Mouse (Mus musculus): ENCODE data around the gene Dyrk3. TPM values are rescaled to one million over a fixed set of nuclear protein-coding genes. Genes with fewer than 3 reads are reported as not detected.

Dyrk3 gene
- total RNA-seq, 2 experiments from 2014 or later, result 0.17 to 0.29 TPM

DNA sequence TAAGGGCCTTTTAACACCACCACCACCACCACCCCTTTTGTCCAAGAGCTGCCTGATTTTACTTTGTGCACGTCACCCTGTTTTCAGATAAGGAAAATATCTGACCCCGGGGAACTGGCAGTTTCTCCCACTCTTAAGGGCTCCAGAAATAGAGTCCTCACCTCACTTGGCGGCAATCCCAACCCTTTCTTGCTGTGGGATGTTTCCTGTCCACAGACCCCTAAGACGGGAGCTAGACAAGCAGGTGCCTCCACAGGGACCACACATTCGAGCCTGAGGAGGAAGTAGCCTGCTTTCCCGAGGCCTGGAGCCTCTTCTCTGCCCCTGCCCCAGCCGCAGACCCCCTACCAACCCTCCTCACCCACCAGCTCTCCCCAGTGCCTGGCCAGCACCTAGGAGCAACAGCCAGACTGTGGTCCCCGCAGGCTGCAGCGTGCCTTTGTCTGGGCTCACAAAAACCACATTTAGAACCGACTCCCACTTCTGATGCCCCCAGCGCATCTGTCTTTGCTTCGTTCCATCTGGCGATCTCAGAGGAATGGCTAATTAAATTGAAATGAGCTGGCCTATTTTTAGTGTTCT lies 21.6 kb downstream of the Dyrk3 start:
- DNase-seq (ENCODE audit: low spot score in 2 of 2), result no peak

DNA sequence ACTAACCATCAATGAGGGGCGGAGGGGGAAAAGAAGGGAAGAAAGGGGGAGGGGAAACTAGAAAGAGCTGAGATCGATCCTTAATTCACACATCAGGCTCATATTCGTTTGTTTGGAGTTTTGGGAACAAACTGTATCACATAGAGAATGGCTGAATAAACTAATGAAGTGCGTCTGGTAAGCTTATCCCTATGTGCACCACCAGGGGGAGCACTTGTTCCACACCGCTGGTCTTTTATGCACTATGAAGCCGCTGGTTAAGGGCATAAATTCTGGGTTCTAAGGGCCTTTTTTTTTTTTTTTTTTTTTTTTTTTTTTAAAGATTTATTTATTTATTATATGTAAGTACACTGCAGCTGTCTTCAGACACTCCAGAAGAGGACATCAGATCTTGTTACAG lies 22.2 kb downstream of the Dyrk3 start:
- peak; percentile 46 to 59 for DNase-seq (ENCODE audit: low spot score in 2 of 2)

GRCm38 (mm10) chr1:131112576-131112975 lies 25.6 kb downstream of the Dyrk3 start:
- no peak for DNase-seq (ENCODE audit: low spot score in 2 of 2)

DNA sequence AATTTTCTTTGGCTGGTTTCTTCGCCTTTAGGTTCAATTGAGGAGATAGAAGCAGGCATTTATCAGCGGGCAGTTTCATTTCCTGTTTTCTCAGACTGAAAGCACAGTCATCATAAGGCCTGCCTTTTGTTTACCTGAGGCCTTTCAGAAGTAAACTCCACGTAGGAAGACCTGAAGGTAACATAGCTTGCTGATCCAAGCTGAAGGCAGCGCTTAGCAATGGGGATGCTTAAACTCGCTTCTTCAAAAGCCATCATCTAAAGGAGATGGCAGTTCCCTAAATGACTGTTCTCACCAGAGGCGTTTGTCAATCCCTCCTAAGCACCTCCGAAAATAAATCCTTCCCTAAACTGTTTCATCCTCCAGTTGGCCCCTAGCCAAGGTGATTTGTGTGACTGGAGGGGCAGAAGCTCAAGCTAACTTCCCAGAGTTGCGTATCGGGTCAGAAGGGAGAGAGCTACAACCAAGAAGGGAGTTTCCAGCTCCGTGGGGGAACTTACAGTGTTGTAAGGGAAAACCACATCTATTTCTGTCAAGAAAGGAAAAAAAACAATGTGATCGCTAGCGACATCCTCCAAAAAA lies 27.5 kb downstream of the Dyrk3 start:
- peak in 1 of 2 experiments; percentile 36 for DNase-seq (ENCODE audit: low spot score in 2 of 2)

GRCm38 (mm10) chr1:131107575-131108308 lies 30.4 kb downstream of the Dyrk3 start:
- DNase-seq (ENCODE audit: low spot score in 2 of 2), result no peak

DNA sequence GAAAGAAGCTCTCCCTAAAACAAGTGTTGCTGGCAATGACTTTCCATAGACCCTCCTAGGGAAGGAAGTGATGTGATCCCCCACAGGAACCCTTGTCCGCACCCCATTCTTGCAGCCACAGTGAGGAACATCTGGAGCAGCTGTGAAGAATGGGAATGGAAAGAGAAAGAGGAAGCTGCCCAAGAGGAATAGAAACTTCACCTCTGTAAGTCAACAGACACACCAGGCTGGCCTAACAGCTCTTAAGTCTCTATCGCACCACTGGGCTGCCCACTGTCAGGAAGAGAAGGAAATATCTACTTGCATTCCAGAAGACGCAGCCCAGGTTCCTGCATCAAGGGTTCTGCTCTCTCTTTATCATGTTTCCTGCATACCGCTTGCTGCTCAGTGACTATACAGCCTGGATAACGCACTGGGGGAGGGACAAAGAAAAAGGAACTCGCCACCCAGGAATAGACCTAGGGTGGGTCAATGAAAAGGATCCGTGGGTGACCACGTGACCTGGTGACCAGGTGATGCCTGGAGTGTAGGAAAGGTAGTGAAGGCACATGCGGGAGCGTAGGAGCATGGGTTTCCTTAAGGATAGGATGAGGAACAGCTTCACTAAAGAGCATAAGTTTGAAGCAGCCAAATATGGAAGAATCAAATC lies 34.2 kb downstream of the Dyrk3 start:
- DNase-seq (ENCODE audit: low spot score in 2 of 2), result no peak

DNA sequence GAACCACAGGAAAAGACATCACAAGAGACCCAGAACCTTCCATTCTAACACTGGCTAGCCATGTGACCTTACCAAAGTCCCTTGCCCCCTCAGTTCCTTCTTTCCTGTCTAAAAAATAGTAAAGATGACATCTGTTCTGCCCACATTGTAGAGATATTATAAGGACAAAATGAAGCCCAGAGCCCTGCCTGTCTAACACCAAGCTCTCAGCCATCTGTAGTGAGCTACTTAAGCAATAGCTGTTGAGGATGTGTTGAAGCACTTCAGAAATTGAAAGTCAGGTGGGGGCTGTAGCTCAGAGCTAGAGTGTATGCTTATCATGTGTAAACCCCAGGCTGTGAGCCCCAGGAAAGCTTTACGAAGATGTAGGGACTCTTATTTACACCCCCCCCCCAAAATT lies 37.3 kb downstream of the Dyrk3 start:
- no peak for DNase-seq (ENCODE audit: low spot score in 2 of 2)

GRCm38 (mm10) chr1:131097700-131098094 lies 40.4 kb downstream of the Dyrk3 start, which contains the start of gene Mapkapk2:
Gene Mapkapk2 (minus strand): TSS chr1:131097826.
- peak; percentile 86 to 94 for DNase-seq (ENCODE audit: low spot score in 2 of 2)

GRCm38 (mm10) chr1:131096803-131097699 lies 41.1 kb downstream of the Dyrk3 start:
- DNase-seq (ENCODE audit: low spot score in 2 of 2), result peak; percentile 42 to 70

- no peak for DNase-seq (ENCODE audit: low spot score in 2 of 2)
Measured at GRCm38 (mm10) chr1:131096132-131096695, 41.9 kb downstream of the Dyrk3 start.

DNA sequence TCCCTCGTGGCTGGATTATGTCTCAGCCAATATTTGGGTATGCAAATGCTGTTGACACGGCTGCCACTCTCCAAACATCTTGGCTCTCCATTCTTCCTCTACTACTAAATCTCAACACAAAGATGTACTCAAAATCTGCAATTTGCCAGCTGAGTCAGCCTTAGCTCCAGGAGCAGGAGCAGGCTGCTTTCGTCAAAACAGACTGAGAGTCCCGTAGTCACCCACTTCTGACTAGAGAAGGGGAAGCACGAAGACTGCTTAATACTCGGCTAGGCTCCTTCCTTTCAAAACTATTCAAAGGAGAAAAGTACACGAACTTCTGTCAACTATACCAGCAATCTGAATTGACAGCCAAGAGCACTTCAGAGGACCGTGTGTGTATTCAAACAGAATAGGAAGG lies 42.6 kb downstream of the Dyrk3 start:
- no peak for DNase-seq (ENCODE audit: low spot score in 2 of 2)

DNA sequence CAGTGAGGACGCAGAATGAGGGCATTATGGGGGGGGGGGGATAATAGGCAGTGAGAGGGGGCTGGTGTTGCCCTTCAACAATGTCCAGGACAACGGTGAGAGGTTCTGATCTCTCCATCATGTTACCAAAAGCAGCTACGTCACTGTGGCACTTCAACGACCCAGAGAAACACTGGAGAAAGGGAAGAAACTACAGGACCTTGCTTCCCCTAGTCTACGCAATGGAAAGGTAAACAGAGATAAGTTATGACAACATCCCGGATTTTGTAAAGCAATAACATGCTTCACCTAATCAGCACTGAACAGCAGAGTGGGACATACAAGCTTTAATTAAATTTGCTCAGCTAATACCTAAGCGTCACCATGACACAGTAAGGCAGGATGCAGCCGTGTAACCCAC lies 44.3 kb downstream of the Dyrk3 start:
- DNase-seq (ENCODE audit: low spot score in 2 of 2), result no peak

- no peak for DNase-seq (ENCODE audit: low spot score in 2 of 2)
Measured at GRCm38 (mm10) chr1:131092846-131093245, 45.3 kb downstream of the Dyrk3 start.

DNA sequence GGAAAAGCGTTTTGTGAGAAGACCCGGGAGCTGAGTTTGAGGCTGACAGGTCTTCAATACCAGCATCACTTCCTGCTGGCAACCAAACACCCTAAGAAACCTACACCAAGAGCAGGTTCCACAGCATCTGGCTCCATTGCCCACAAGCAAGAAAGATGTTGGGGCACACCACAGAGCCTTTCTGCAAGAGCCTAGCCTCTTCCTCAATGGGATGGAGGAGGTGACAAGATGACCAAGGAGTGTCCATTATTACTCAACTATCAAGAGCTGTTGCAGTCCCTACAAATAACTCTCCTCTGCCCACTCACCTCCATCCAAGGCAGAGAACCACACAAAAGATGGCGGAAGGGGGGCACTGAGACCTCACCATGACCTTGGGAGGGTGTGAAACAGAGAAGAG lies 46.0 kb downstream of the Dyrk3 start:
- DNase-seq (ENCODE audit: low spot score in 2 of 2), result no peak

- no peak for DNase-seq (ENCODE audit: low spot score in 2 of 2)
Measured at GRCm38 (mm10) chr1:131091481-131091880, 46.7 kb downstream of the Dyrk3 start.

DNA sequence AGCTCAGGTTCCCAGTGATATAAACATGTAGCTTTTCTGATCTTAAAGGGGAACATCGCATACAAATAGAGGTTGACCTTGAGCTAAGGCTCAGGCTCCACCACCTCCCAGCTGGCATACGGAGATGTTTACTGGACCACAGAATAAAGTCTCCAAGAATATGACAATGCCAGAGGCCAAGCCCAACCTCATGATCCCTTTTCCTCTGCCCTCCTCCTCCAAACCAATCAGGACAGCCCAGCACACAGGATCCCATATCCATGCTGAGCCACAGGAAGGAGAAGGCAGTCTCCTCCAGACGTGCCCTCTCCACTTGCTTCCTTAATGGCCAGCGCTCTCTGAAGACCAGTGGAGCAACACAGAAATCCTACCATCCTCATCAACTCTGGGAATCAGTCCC lies 47.3 kb downstream of the Dyrk3 start:
- DNase-seq (ENCODE audit: low spot score in 2 of 2), result no peak

GRCm38 (mm10) chr1:131090261-131090660 lies 47.9 kb downstream of the Dyrk3 start:
- DNase-seq (ENCODE audit: low spot score in 2 of 2), result no peak

GRCm38 (mm10) chr1:131089525-131090127 lies 48.5 kb downstream of the Dyrk3 start:
- DNase-seq (ENCODE audit: low spot score in 2 of 2), result no peak

DNA sequence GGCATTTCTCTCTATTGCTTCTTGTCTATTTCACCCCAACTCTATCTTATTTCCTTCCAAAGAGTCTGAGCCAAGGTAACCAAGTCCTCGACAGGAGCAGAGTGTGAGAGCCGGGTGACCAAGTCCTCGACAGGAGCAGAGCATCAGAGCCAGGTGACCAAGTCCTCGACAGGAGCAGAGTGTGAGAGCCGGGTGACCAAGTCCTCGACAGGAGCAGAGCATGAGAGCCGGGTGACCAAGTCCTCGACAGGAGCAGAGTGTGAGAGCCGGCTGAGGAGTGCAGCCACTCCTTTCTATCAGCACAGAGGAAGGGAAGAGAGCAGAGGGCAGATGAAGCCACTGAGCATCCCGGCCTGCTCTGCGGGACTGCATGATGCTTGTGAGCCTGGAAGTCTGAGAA lies 49.6 kb downstream of the Dyrk3 start:
- DNase-seq (ENCODE audit: low spot score in 2 of 2), result no peak

DNA sequence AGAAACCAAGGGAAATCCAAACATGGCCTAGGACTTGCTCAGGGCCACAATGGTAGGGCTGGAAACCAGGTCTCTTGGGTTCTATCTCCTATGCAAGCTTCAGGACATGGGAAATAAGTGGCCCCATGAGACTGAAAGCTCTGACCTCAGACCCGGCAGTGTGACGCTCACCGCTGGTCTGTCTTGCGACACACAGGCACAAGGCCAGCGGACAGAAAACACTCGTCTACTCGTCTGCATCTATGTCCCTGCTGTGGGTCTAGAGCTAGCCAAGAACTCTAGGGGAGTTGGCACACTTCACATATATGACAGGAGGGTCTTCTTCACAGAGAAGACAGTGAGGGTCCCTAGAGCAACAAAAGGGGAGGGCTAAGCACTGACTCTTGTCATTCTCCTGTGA lies 51.2 kb downstream of the Dyrk3 start:
- no peak for DNase-seq (ENCODE audit: low spot score in 2 of 2)

All from gastrocnemius, postnatal 4 days (tissue).